Mouse (Mus musculus): ENCODE data around the gene Hmcn2.

DNA sequence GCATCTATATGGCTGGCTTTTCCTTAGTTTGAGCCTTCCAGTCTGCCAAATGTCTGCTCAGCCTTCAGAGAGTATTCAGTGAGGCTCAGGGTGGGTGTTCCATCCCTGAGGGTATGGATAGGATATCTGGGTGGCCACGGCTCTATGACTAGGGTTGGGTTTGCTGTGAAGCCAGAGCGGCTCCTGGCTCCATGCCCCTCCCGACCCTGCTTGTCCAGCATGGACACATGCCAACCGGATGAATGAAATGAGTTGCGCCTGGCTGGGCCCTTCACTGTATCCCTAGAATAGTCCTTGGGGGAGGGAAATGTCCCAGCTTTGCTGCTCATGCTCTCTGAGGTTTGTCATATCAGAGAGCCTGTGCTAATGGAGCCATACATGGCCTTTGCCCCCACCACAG lies 117.3 kb downstream of the Hmcn2 start:
- TF ChIP-seq CTCF (IDR thresholded peaks at IDR 0.05; ENCODE audit: control insufficient read depth, insufficient read depth, insufficient replicate concordance, low read depth, low read length) (no peak), POLR2A (IDR thresholded peaks at IDR 0.05; ENCODE audit: control insufficient read depth, low read depth, low read length) (no peak)

Data from testis, adult 2 months (tissue).